ENCODE assay signal across 15 mouse cellular contexts in genomic region chr5:115432395-115432794, GRCm38 (mm10). TPM values are rescaled to one million over a fixed set of nuclear protein-coding genes. Genes with fewer than 3 reads are reported as not detected.
A peak's percentile ranks its signal among the peaks of the same experiment; 100 is the strongest.
DNase-seq lines count a peak whose midpoint lies in the region; ATAC-seq and TF ChIP-seq lines count a peak whose summit lies in the region.
"Had no signal": no experiment of that assay in that cellular context is flagged by ENCODE, and none has a peak within 500 bp of the region (broad histone marks: within the 10 kb centered on the region; RNA-seq: fewer than 3 reads in every experiment).

No protein-coding gene starts in this region.

- ATAC-seq in kidney, embryonic 14.5 days (ENCODE audit: low FRiP score, low TSS enrichment) = no peak
- ATAC-seq in forebrain, embryonic 13.5 days = no peak
- no peak for ATAC-seq in intestine, embryonic 15.5 days
- no peak for ATAC-seq in midbrain, postnatal 0 days (ENCODE audit: low FRiP score)
- no peak for ATAC-seq in inflammation-experienced regulatory T-cells, adult 6 months

- peaks cover 52% of the 10 kb centered on the region for H3K4me1 ChIP-seq in kidney, embryonic 14.5 days (ENCODE audit: control insufficient read depth, insufficient read depth, low read length)
- peaks cover 74% of the 10 kb centered on the region for H3K4me1 ChIP-seq in forebrain, embryonic 13.5 days
- H3K4me1 ChIP-seq in intestine, embryonic 15.5 days (replicated peaks) = peaks cover 60% of the 10 kb centered on the region
- peaks cover 50% of the 10 kb centered on the region for H3K4me1 ChIP-seq in midbrain, postnatal 0 days (ENCODE audit: insufficient read depth, low read length)

- H3K27me3 ChIP-seq in kidney, embryonic 14.5 days (ENCODE audit: control insufficient read depth, insufficient read depth, low read length) = peaks cover 5% of the 10 kb centered on the region; the same call in 1 of the 2 replicates
- H3K27me3 ChIP-seq in forebrain, embryonic 13.5 days = no peaks in the 10 kb centered on the region
- peaks cover 12% of the 10 kb centered on the region for H3K27me3 ChIP-seq in intestine, embryonic 15.5 days (replicated peaks)
- H3K27me3 ChIP-seq in midbrain, postnatal 0 days (ENCODE audit: insufficient read depth, low read length) = no peaks in the 10 kb centered on the region

- H3K9me3 ChIP-seq in kidney, embryonic 14.5 days (ENCODE audit: control insufficient read depth, low read length) = no peaks in the 10 kb centered on the region
- H3K9me3 ChIP-seq in forebrain, embryonic 13.5 days (replicated peaks) = no peaks in the 10 kb centered on the region
- H3K9me3 ChIP-seq in intestine, embryonic 15.5 days = no peaks in the 10 kb centered on the region
- no peaks in the 10 kb centered on the region for H3K9me3 ChIP-seq in midbrain, postnatal 0 days (ENCODE audit: low read length)
- H3K9me3 ChIP-seq: megakaryocyte, embryonic 14.5 days had no signal

- peak overlapping the region; percentile 85; the same call in 1 of the 2 replicates for H3K4me2 ChIP-seq in kidney, embryonic 14.5 days (replicated peaks; ENCODE audit: low read depth, low read length)
- H3K4me2 ChIP-seq in forebrain, embryonic 13.5 days = peak overlapping the region; percentile 96
- H3K4me2 ChIP-seq in intestine, embryonic 15.5 days (replicated peaks) = peak overlapping the region; percentile 94
- peak overlapping the region; percentile 98 for H3K4me2 ChIP-seq in midbrain, postnatal 0 days (ENCODE audit: low read depth, low read length, poor library complexity, severe bottlenecking)

- TF ChIP-seq CTCF in midbrain, postnatal 0 days (IDR thresholded peaks at IDR 0.05) = no peak

- H3K36me3 ChIP-seq in kidney, embryonic 14.5 days (ENCODE audit: control insufficient read depth, insufficient read depth, low read length) = peaks cover 25% of the 10 kb centered on the region
- peaks cover 43% of the 10 kb centered on the region for H3K36me3 ChIP-seq in forebrain, embryonic 13.5 days (ENCODE audit: poor library complexity, severe bottlenecking)
- peaks cover 2% of the 10 kb centered on the region; the same call in 1 of the 2 replicates for H3K36me3 ChIP-seq in intestine, embryonic 15.5 days
- no peaks in the 10 kb centered on the region for H3K36me3 ChIP-seq in midbrain, postnatal 0 days (ENCODE audit: insufficient read depth, low read length)

- H3K27ac ChIP-seq in kidney, embryonic 14.5 days (ENCODE audit: low read depth, low read length) = no peak overlapping the region
- H3K27ac ChIP-seq in forebrain, embryonic 13.5 days = peak overlapping the region; percentile 100
- H3K27ac ChIP-seq in intestine, embryonic 15.5 days = peak overlapping the region; percentile 48; the same call in 1 of the 2 replicates
- H3K27ac ChIP-seq in midbrain, postnatal 0 days (ENCODE audit: low read depth, low read length) = peak overlapping the region; percentile 72; the same call in 1 of the 2 replicates

- no peak overlapping the region for H3K4me3 ChIP-seq in kidney, embryonic 14.5 days (ENCODE audit: low read length)
- peak overlapping the region; percentile 100 for H3K4me3 ChIP-seq in forebrain, embryonic 13.5 days
- no peak overlapping the region for H3K4me3 ChIP-seq in intestine, embryonic 15.5 days (replicated peaks)
- H3K4me3 ChIP-seq in midbrain, postnatal 0 days (ENCODE audit: low read depth, low read length) = no peak overlapping the region; the same call in 1 of the 2 replicates
- H3K4me3 ChIP-seq: erythroblast, embryonic 14.5 days; megakaryocyte, embryonic 14.5 days had no signal

- 74% methylated on average over 11 of the region's 11 CpGs for WGBS in kidney, embryonic 14.5 days
- WGBS in forebrain, embryonic 13.5 days = 21% methylated on average over 11 of the region's 11 CpGs
- WGBS in intestine, embryonic 15.5 days = 66% methylated on average over 11 of the region's 11 CpGs
- WGBS in midbrain, postnatal 0 days = 25% methylated on average over 11 of the region's 11 CpGs

- DNase-seq in kidney, postnatal 25 days = no peak
- DNase-seq in midbrain, postnatal 0 days (ENCODE audit: low spot score) = no peak
- no peak for DNase-seq in left cerebral cortex, adult 18-20 months (ENCODE audit: low spot score in 2 of 2)
- no peak for DNase-seq in ovary, postnatal 10 days (ENCODE audit: low spot score)
- DNase-seq: adrenal gland, postnatal 10 days; cerebellum, adult 11 months; heart, postnatal 36 days; layer of hippocampus, adult 9-11 months had no signal

- peak overlapping the region; percentile 7; the same call in 1 of the 2 replicates for H3K9ac ChIP-seq in kidney, embryonic 14.5 days (ENCODE audit: low read depth, low read length)
- peak overlapping the region; percentile 100 for H3K9ac ChIP-seq in forebrain, embryonic 13.5 days
- no peak overlapping the region for H3K9ac ChIP-seq in intestine, embryonic 15.5 days
- peak overlapping the region; percentile 97 for H3K9ac ChIP-seq in midbrain, postnatal 0 days (replicated peaks; ENCODE audit: low read length, poor library complexity, severe bottlenecking)

RNA-seq across cellular contexts. Expression of gene Msi1, which starts 3.0 kb away (rescaled TPM):
- polyA plus RNA-seq in kidney, embryonic 14.5 days (2014; fragmentation: Nextera tagmentation; extraction: Ambion mirVana) = 26.2 and 34.0 TPM in 2 replicates
- 99.0 and 107 TPM in 2 replicates for polyA plus RNA-seq in forebrain, embryonic 13.5 days (2015; fragmentation: Nextera tagmentation; extraction: Ambion mirVana)
- 8.7 and 10.4 TPM in 2 replicates for polyA plus RNA-seq in intestine, embryonic 15.5 days (2015; fragmentation: Nextera tagmentation; extraction: Ambion mirVana)
- 72.5 and 82.9 TPM in 2 replicates for total RNA-seq in midbrain, postnatal 0 days (2014; rRNA removed)
- polyA plus RNA-seq in midbrain, postnatal 0 days (2015; fragmentation: Nextera tagmentation; extraction: Ambion mirVana) = 41.1 and 52.1 TPM in 2 replicates
- total RNA-seq in left cerebral cortex, adult 18-20 months (2021) = 10 to 100 TPM; 48.8 to 49.1 TPM
- not detected for polyA plus RNA-seq in inflammation-experienced regulatory T-cells, adult 6 months (2017; shearing (Covaris generic))

RNA-seq across cellular contexts. Expression of gene Pla2g1b, which starts 33.7 kb away (rescaled TPM):
- 0.46 and 0.57 TPM in 2 replicates for polyA plus RNA-seq in kidney, embryonic 14.5 days (2014; fragmentation: Nextera tagmentation; extraction: Ambion mirVana)
- polyA plus RNA-seq in forebrain, embryonic 13.5 days (2015; fragmentation: Nextera tagmentation; extraction: Ambion mirVana) = not detected in 2 replicates
- polyA plus RNA-seq in intestine, embryonic 15.5 days (2015; fragmentation: Nextera tagmentation; extraction: Ambion mirVana) = 2.1 and 2.9 TPM in 2 replicates
- not detected in 2 replicates for total RNA-seq in midbrain, postnatal 0 days (2014; rRNA removed)
- polyA plus RNA-seq in midbrain, postnatal 0 days (2015; fragmentation: Nextera tagmentation; extraction: Ambion mirVana) = not detected in 2 replicates
- not detected for total RNA-seq in left cerebral cortex, adult 18-20 months (2021)
- not detected for polyA plus RNA-seq in inflammation-experienced regulatory T-cells, adult 6 months (2017; shearing (Covaris generic))
- total RNA-seq: adrenal gland, postnatal 10 days; heart, postnatal 36 days had no signal
- polyA plus RNA-seq: erythroblast, embryonic 14.5 days; liver, embryonic 16.5 days had no signal

RNA-seq across cellular contexts. Expression of gene Sirt4, which starts 52.1 kb away (rescaled TPM):
- 16.4 and 20.9 TPM in 2 replicates for polyA plus RNA-seq in kidney, embryonic 14.5 days (2014; fragmentation: Nextera tagmentation; extraction: Ambion mirVana)
- polyA plus RNA-seq in forebrain, embryonic 13.5 days (2015; fragmentation: Nextera tagmentation; extraction: Ambion mirVana) = 24.7 TPM in 2 replicates
- polyA plus RNA-seq in intestine, embryonic 15.5 days (2015; fragmentation: Nextera tagmentation; extraction: Ambion mirVana) = 18.6 and 19.8 TPM in 2 replicates
- 19.5 and 25.6 TPM in 2 replicates for total RNA-seq in midbrain, postnatal 0 days (2014; rRNA removed)
- 22.4 and 27.0 TPM in 2 replicates for polyA plus RNA-seq in midbrain, postnatal 0 days (2015; fragmentation: Nextera tagmentation; extraction: Ambion mirVana)
- total RNA-seq in left cerebral cortex, adult 18-20 months (2021) = 10 to 100 TPM; 37.1 to 37.8 TPM
- polyA plus RNA-seq in inflammation-experienced regulatory T-cells, adult 6 months (2017; shearing (Covaris generic)) = 10 to 100 TPM; 12.0 to 18.5 (median 14.8) TPM
